Mouse (Mus musculus) kidney, embryonic 14.5 days (tissue): ENCODE data around the gene Birc5. TPM values are rescaled to one million over a fixed set of nuclear protein-coding genes. Genes with fewer than 3 reads are reported as not detected.

Source experiments
- ATAC-seq: fragments of 200-750 bp; cut with Nextera tagmentation; 2 replicates; pipeline ENCODE4 v1.8.0; 2017; ENCODE audit warnings: moderate number of reproducible peaks, mild to moderate bottlenecking, moderate TSS enrichment, moderate library complexity; ENCODE audit not compliant: low FRiP score, low TSS enrichment
- H3K27ac ChIP-seq: fragments of 300-500 bp; sonication (generic); 2 replicates; pipeline ENCODE4 v1.5.1; 2014; ENCODE audit warnings: low read depth, mild to moderate bottlenecking, low read length, moderate library complexity, mixed read lengths
- H3K27me3 ChIP-seq: fragments of 300-500 bp; sonication (generic); 2 replicates; pipeline ENCODE4 v1.6.1; 2014; ENCODE audit warnings: mild to moderate bottlenecking, low read length; ENCODE audit not compliant: control insufficient read depth, insufficient read depth
- H3K36me3 ChIP-seq: fragments of 300-500 bp; sonication (generic); 2 replicates; pipeline ENCODE4 v1.6.1; 2014; ENCODE audit warnings: low read length, mixed read lengths; ENCODE audit not compliant: control insufficient read depth, insufficient read depth
- H3K4me1 ChIP-seq: fragments of 300-500 bp; sonication (generic); 2 replicates; pipeline ENCODE4 v1.6.1; 2014; ENCODE audit warnings: low read length, mixed read lengths; ENCODE audit not compliant: control insufficient read depth, insufficient read depth
- H3K4me2 ChIP-seq: fragments of 300-500 bp; sonication (generic); replicated peaks from 2 replicates; pipeline ENCODE4 v1.6.1; 2014; ENCODE audit warnings: low read depth, mild to moderate bottlenecking, low read length
- H3K4me3 ChIP-seq: fragments of 300-500 bp; sonication (generic); 2 replicates; pipeline ENCODE4 v1.5.1; 2014; ENCODE audit warnings: mild to moderate bottlenecking, low read length
- H3K9ac ChIP-seq: fragments of 300-500 bp; sonication (generic); 2 replicates; pipeline ENCODE4 v1.6.1; 2014; ENCODE audit warnings: low read depth, mild to moderate bottlenecking, low read length, moderate library complexity
- H3K9me3 ChIP-seq: fragments of 300-500 bp; sonication (generic); 2 replicates; pipeline ENCODE4 v1.6.1; 2016; ENCODE audit warnings: low read length; ENCODE audit not compliant: control insufficient read depth
- WGBS: fragments of 180-500 bp; shearing (Covaris S2); extraction: QIAGEN DNeasy Blood & Tissue Kit; methylation state at CpG from one replicate; pipeline ENCODE4 v1.1.7; 2014; 5-methylcytosine and 5-hydroxymethylcytosine counted together
- polyA plus RNA-seq: library from polyadenylated mRNA; unstranded; fragments of >200 nt; fragmentation: Nextera tagmentation; extraction: Ambion mirVana; gene quantifications from 2 replicates; pipeline ENCODE4 v1.2.1, GENCODE M21; 2014

Gene Birc5
- polyA plus RNA-seq, 1 experiment from 2014 or later: 350 TPM

- Histone ChIP-seq H3K9ac (no peak overlapping the region), H3K27me3 (0 out of 2 replicates have a peak, but pooled peaks cover 6% of the 10 kb centered on the region)
- WGBS: 95% methylated on average over 19 of the region's 19 CpGs
Observed at GRCm38 (mm10) chr11:117891581-117892175, 42.6 kb downstream of the Birc5 start.

GRCm38 (mm10) chr11:117892199-117892598, 43.1 kb downstream of the Birc5 start:
- Histone ChIP-seq H3K9ac (no peak overlapping the region), H3K4me2 (no peak overlapping the region), H3K4me1 (peaks cover 31% of the 10 kb centered on the region), H3K36me3 (no peaks in the 10 kb centered on the region), H3K9me3 (no peaks in the 10 kb centered on the region), H3K27ac (no peak overlapping the region), H3K4me3 (no peak overlapping the region), H3K27me3 (0 out of 2 replicates have a peak, but pooled peaks cover 6% of the 10 kb centered on the region)
- 57% methylated on average over 6 of the region's 6 CpGs for WGBS
- no peak for ATAC-seq

More at GRCm38 (mm10) chr11:117891581-117892175, 42.6 kb downstream of the Birc5 start:
- no peak overlapping the region for H3K27ac ChIP-seq
- peaks cover 31% of the 10 kb centered on the region for H3K4me1 ChIP-seq
- no peak overlapping the region for H3K4me2 ChIP-seq
- no peaks in the 10 kb centered on the region for H3K9me3 ChIP-seq
- no peaks in the 10 kb centered on the region for H3K36me3 ChIP-seq
- ATAC-seq: no peak
- no peak overlapping the region for H3K4me3 ChIP-seq

GRCm38 (mm10) chr11:117894676-117895075, 45.6 kb downstream of the Birc5 start:
- Histone ChIP-seq H3K27ac (no peak overlapping the region), H3K9me3 (no peaks in the 10 kb centered on the region), H3K4me1 (peaks cover 15% of the 10 kb centered on the region), H3K36me3 (no peaks in the 10 kb centered on the region), H3K9ac (no peak overlapping the region), H3K4me2 (no peak overlapping the region), H3K4me3 (no peak overlapping the region), H3K27me3 (0 out of 2 replicates have a peak, but pooled peaks cover 3% of the 10 kb centered on the region)
- no peak for ATAC-seq
- 59% methylated on average over 10 of the region's 10 CpGs for WGBS

- no peaks in the 10 kb centered on the region for H3K9me3 ChIP-seq
- 58% methylated on average over 2 of the region's 2 CpGs for WGBS
- H3K9ac ChIP-seq: no peak overlapping the region
- no peaks in the 10 kb centered on the region for H3K27me3 ChIP-seq
- H3K4me3 ChIP-seq: no peak overlapping the region
- H3K4me1 ChIP-seq: no peaks in the 10 kb centered on the region
- H3K27ac ChIP-seq: no peak overlapping the region
- no peaks in the 10 kb centered on the region for H3K36me3 ChIP-seq
- H3K4me2 ChIP-seq: no peak overlapping the region
- no peak for ATAC-seq
Observed at GRCm38 (mm10) chr11:117896533-117896932, 47.5 kb downstream of the Birc5 start.

GRCm38 (mm10) chr11:117902282-117902681, 53.2 kb downstream of the Birc5 start:
- no peak overlapping the region for H3K27ac ChIP-seq
- no peak overlapping the region for H3K9ac ChIP-seq
- H3K4me2 ChIP-seq: no peak overlapping the region
- no peak for ATAC-seq
- H3K4me3 ChIP-seq: no peak overlapping the region
- 66% methylated on average over 2 of the region's 2 CpGs for whole genome bisulfite sequencing
- no peaks in the 10 kb centered on the region for H3K27me3 ChIP-seq
- no peaks in the 10 kb centered on the region for H3K36me3 ChIP-seq
- H3K9me3 ChIP-seq: no peaks in the 10 kb centered on the region
- peaks cover 3% of the 10 kb centered on the region; the same call in 1 of the 2 replicates for H3K4me1 ChIP-seq

GRCm38 (mm10) chr11:117904442-117904841, 55.4 kb downstream of the Birc5 start:
- no peaks in the 10 kb centered on the region for H3K9me3 ChIP-seq
- no peak overlapping the region for H3K27ac ChIP-seq
- WGBS: 79% methylated on average over 8 of the region's 8 CpGs
- H3K9ac ChIP-seq: no peak overlapping the region
- H3K4me3 ChIP-seq: no peak overlapping the region
- no peaks in the 10 kb centered on the region for H3K36me3 ChIP-seq
- no peak for ATAC-seq
- H3K27me3 ChIP-seq: no peaks in the 10 kb centered on the region
- H3K4me2 ChIP-seq: no peak overlapping the region
- H3K4me1 ChIP-seq: peaks cover 4% of the 10 kb centered on the region; the same call in 1 of the 2 replicates

Other genes with a start within 250 kb of the Birc5 start
- gene Tnrc6c, start 195.0 kb upstream of the Birc5 start, polyA plus RNA-seq: 11.5 and 13.2 TPM in 2 replicates
- gene Tmc8, start 67.2 kb upstream of the Birc5 start, polyA plus RNA-seq: 1.3 and 3.4 TPM in 2 replicates
- gene Tmc6, start 67.1 kb upstream of the Birc5 start, polyA plus RNA-seq: 22.6 and 27.2 TPM in 2 replicates
- not detected in 2 replicates for gene 6030468B19Rik, start 51.6 kb upstream of the Birc5 start, polyA plus RNA-seq
- gene Gm20708, start 39.6 kb upstream of the Birc5 start, polyA plus RNA-seq: 0.58 and 0.59 TPM in 2 replicates
- 75.1 and 85.7 TPM in 2 replicates for gene Syngr2, start 39.6 kb upstream of the Birc5 start, polyA plus RNA-seq
- gene Afmid, start 23.3 kb upstream of the Birc5 start, polyA plus RNA-seq: 3.6 and 4.1 TPM in 2 replicates
- 129 and 174 TPM in 2 replicates for gene Tk1, start 23.2 kb upstream of the Birc5 start, polyA plus RNA-seq
- gene Tmem235, start 11.5 kb downstream of the Birc5 start, polyA plus RNA-seq: not detected in 2 replicates
- 4.3 and 5.1 TPM in 2 replicates for gene Tha1, start 24.2 kb downstream of the Birc5 start, polyA plus RNA-seq
- 6.7 and 9.6 TPM in 2 replicates for gene Socs3, start 120.8 kb downstream of the Birc5 start, polyA plus RNA-seq
- 30.0 and 37.5 TPM in 2 replicates for gene Pgs1, start 137.0 kb downstream of the Birc5 start, polyA plus RNA-seq